Mouse (Mus musculus): ENCODE measurements around the gene Adap2. TPM values are rescaled to one million over a fixed set of nuclear protein-coding genes. Genes with fewer than 3 reads are reported as not detected.

Gene Adap2
- polyA plus RNA-seq, 1 experiment from 2014 or later = 0.67 TPM

GRCm38 (mm10) chr11:80163362-80164116 is 9.6 kb downstream of the Adap2 start:
- ATAC-seq (ENCODE audit: insufficient number of reproducible peaks, low FRiP score, low TSS enrichment, low read depth) = no peak
- H3K9me3 ChIP-seq (ENCODE audit: control insufficient read depth, low read length) = no peaks in the 10 kb centered on the region
- H3K4me3 ChIP-seq (ENCODE audit: low read depth, low read length) = no peak overlapping the region
- DNase-seq (ENCODE audit: low spot score) = no peak
- WGBS = 82% methylated on average over 7 of the region's 7 CpGs
- H3K4me1 ChIP-seq (ENCODE audit: control insufficient read depth, insufficient read depth, low read length) = no peaks in the 10 kb centered on the region
- no peaks in the 10 kb centered on the region for H3K36me3 ChIP-seq (ENCODE audit: control insufficient read depth, insufficient read depth, low read length)
- no peak overlapping the region for H3K27ac ChIP-seq (replicated peaks; ENCODE audit: low read depth, low read length)
- no peaks in the 10 kb centered on the region for H3K27me3 ChIP-seq (ENCODE audit: control insufficient read depth, insufficient read depth, low read length)
- H3K4me2 ChIP-seq (ENCODE audit: low read depth, severe bottlenecking) = no peak overlapping the region
- no peak overlapping the region for H3K9ac ChIP-seq (ENCODE audit: low read length)

GRCm38 (mm10) chr11:80164224-80164623 is 10.3 kb downstream of the Adap2 start:
- H3K4me3 ChIP-seq (ENCODE audit: low read depth, low read length) = no peak overlapping the region

GRCm38 (mm10) chr11:80168121-80168520 is 14.2 kb downstream of the Adap2 start:
- H3K36me3 ChIP-seq (ENCODE audit: control insufficient read depth, insufficient read depth, low read length) = no peaks in the 10 kb centered on the region
- H3K27me3 ChIP-seq (ENCODE audit: control insufficient read depth, insufficient read depth, low read length) = no peaks in the 10 kb centered on the region
- ATAC-seq (ENCODE audit: insufficient number of reproducible peaks, low FRiP score, low TSS enrichment, low read depth) (no peak), DNase-seq (ENCODE audit: low spot score) (no peak)
- no peak overlapping the region for H3K4me3 ChIP-seq (ENCODE audit: low read depth, low read length)
- H3K4me2 ChIP-seq (ENCODE audit: low read depth, severe bottlenecking) = no peak overlapping the region
- H3K9me3 ChIP-seq (ENCODE audit: control insufficient read depth, low read length) = no peaks in the 10 kb centered on the region
- H3K9ac ChIP-seq (ENCODE audit: low read length) = no peak overlapping the region
- H3K27ac ChIP-seq (replicated peaks; ENCODE audit: low read depth, low read length) = no peak overlapping the region
- 90% methylated on average over 9 of the region's 9 CpGs for WGBS
- no peaks in the 10 kb centered on the region for H3K4me1 ChIP-seq (ENCODE audit: control insufficient read depth, insufficient read depth, low read length)

More at GRCm38 (mm10) chr11:80164224-80164623, 10.3 kb downstream of the Adap2 start:
- WGBS = 62% methylated on average over 2 of the region's 2 CpGs
- no peak overlapping the region for H3K4me2 ChIP-seq (ENCODE audit: low read depth, severe bottlenecking)
- DNase-seq (ENCODE audit: low spot score) (no peak), ATAC-seq (ENCODE audit: insufficient number of reproducible peaks, low FRiP score, low TSS enrichment, low read depth) (no peak)
- H3K27me3 ChIP-seq (ENCODE audit: control insufficient read depth, insufficient read depth, low read length) = no peaks in the 10 kb centered on the region
- H3K36me3 ChIP-seq (ENCODE audit: control insufficient read depth, insufficient read depth, low read length) = no peaks in the 10 kb centered on the region
- H3K27ac ChIP-seq (replicated peaks; ENCODE audit: low read depth, low read length) = no peak overlapping the region
- no peaks in the 10 kb centered on the region for H3K9me3 ChIP-seq (ENCODE audit: control insufficient read depth, low read length)
- H3K9ac ChIP-seq (ENCODE audit: low read length) = no peak overlapping the region
- no peaks in the 10 kb centered on the region for H3K4me1 ChIP-seq (ENCODE audit: control insufficient read depth, insufficient read depth, low read length)

- no peaks in the 10 kb centered on the region for H3K27me3 ChIP-seq (ENCODE audit: control insufficient read depth, insufficient read depth, low read length)
- no peaks in the 10 kb centered on the region for H3K9me3 ChIP-seq (ENCODE audit: control insufficient read depth, low read length)
- no peak for ATAC-seq (ENCODE audit: insufficient number of reproducible peaks, low FRiP score, low TSS enrichment, low read depth)
- no peak overlapping the region for H3K4me3 ChIP-seq (ENCODE audit: low read depth, low read length)
- WGBS = 79% methylated on average over 4 of the region's 4 CpGs
- no peak overlapping the region for H3K9ac ChIP-seq (ENCODE audit: low read length)
- H3K27ac ChIP-seq (replicated peaks; ENCODE audit: low read depth, low read length) = no peak overlapping the region
- no peaks in the 10 kb centered on the region for H3K4me1 ChIP-seq (ENCODE audit: control insufficient read depth, insufficient read depth, low read length)
- no peak for DNase-seq (ENCODE audit: low spot score)
- no peaks in the 10 kb centered on the region for H3K36me3 ChIP-seq (ENCODE audit: control insufficient read depth, insufficient read depth, low read length)
- no peak overlapping the region for H3K4me2 ChIP-seq (ENCODE audit: low read depth, severe bottlenecking)
Measured at GRCm38 (mm10) chr11:80168611-80169249, 14.8 kb downstream of the Adap2 start.

- no peak overlapping the region for H3K9ac ChIP-seq (ENCODE audit: low read length)
- no peaks in the 10 kb centered on the region for H3K9me3 ChIP-seq (ENCODE audit: control insufficient read depth, low read length)
- ATAC-seq (ENCODE audit: insufficient number of reproducible peaks, low FRiP score, low TSS enrichment, low read depth) = no peak
- no peaks in the 10 kb centered on the region for H3K36me3 ChIP-seq (ENCODE audit: control insufficient read depth, insufficient read depth, low read length)
- no peak overlapping the region for H3K27ac ChIP-seq (replicated peaks; ENCODE audit: low read depth, low read length)
- no peaks in the 10 kb centered on the region for H3K4me1 ChIP-seq (ENCODE audit: control insufficient read depth, insufficient read depth, low read length)
- H3K27me3 ChIP-seq (ENCODE audit: control insufficient read depth, insufficient read depth, low read length) = no peaks in the 10 kb centered on the region
- DNase-seq (ENCODE audit: low spot score) = no peak
- no peak overlapping the region for H3K4me2 ChIP-seq (ENCODE audit: low read depth, severe bottlenecking)
- H3K4me3 ChIP-seq (ENCODE audit: low read depth, low read length) = no peak overlapping the region
- 75% methylated on average over 3 of the region's 3 CpGs for WGBS
Measured at GRCm38 (mm10) chr11:80169629-80170028, 15.7 kb downstream of the Adap2 start.

- Histone ChIP-seq H3K27ac (replicated peaks; ENCODE audit: low read depth, low read length) (no peak overlapping the region), H3K4me3 (ENCODE audit: low read depth, low read length) (no peak overlapping the region), H3K9ac (ENCODE audit: low read length) (no peak overlapping the region), H3K9me3 (ENCODE audit: control insufficient read depth, low read length) (no peaks in the 10 kb centered on the region), H3K4me1 (ENCODE audit: control insufficient read depth, insufficient read depth, low read length) (no peaks in the 10 kb centered on the region), H3K27me3 (ENCODE audit: control insufficient read depth, insufficient read depth, low read length) (no peaks in the 10 kb centered on the region), H3K4me2 (ENCODE audit: low read depth, severe bottlenecking) (no peak overlapping the region), H3K36me3 (ENCODE audit: control insufficient read depth, insufficient read depth, low read length) (no peaks in the 10 kb centered on the region)
- WGBS = 71% methylated on average over 5 of the region's 5 CpGs
- DNase-seq (ENCODE audit: low spot score) = no peak
- no peak for ATAC-seq (ENCODE audit: insufficient number of reproducible peaks, low FRiP score, low TSS enrichment, low read depth)
Measured at GRCm38 (mm10) chr11:80170351-80170750, 16.4 kb downstream of the Adap2 start.

- 68% methylated on average over 4 of the region's 4 CpGs for WGBS
- H3K4me1 ChIP-seq (ENCODE audit: control insufficient read depth, insufficient read depth, low read length) = no peaks in the 10 kb centered on the region
- no peak for DNase-seq (ENCODE audit: low spot score)
Measured at GRCm38 (mm10) chr11:80171884-80172283, 18.0 kb downstream of the Adap2 start.

GRCm38 (mm10) chr11:80173963-80174670 is 20.2 kb downstream of the Adap2 start:
- no peak for ATAC-seq (ENCODE audit: insufficient number of reproducible peaks, low FRiP score, low TSS enrichment, low read depth)
- Histone ChIP-seq H3K27ac (replicated peaks; ENCODE audit: low read depth, low read length) (no peak overlapping the region), H3K36me3 (ENCODE audit: control insufficient read depth, insufficient read depth, low read length) (no peaks in the 10 kb centered on the region), H3K4me1 (ENCODE audit: control insufficient read depth, insufficient read depth, low read length) (no peaks in the 10 kb centered on the region), H3K9ac (ENCODE audit: low read length) (no peak overlapping the region), H3K4me3 (ENCODE audit: low read depth, low read length) (no peak overlapping the region), H3K27me3 (ENCODE audit: control insufficient read depth, insufficient read depth, low read length) (no peaks in the 10 kb centered on the region), H3K4me2 (ENCODE audit: low read depth, severe bottlenecking) (no peak overlapping the region), H3K9me3 (ENCODE audit: control insufficient read depth, low read length) (no peaks in the 10 kb centered on the region)
- DNase-seq (ENCODE audit: low spot score) = no peak
- 80% methylated on average over 11 of the region's 11 CpGs for WGBS

More at GRCm38 (mm10) chr11:80171884-80172283, 18.0 kb downstream of the Adap2 start:
- Histone ChIP-seq H3K9ac (ENCODE audit: low read length) (no peak overlapping the region), H3K9me3 (ENCODE audit: control insufficient read depth, low read length) (no peaks in the 10 kb centered on the region), H3K27me3 (ENCODE audit: control insufficient read depth, insufficient read depth, low read length) (no peaks in the 10 kb centered on the region), H3K4me2 (ENCODE audit: low read depth, severe bottlenecking) (no peak overlapping the region), H3K27ac (replicated peaks; ENCODE audit: low read depth, low read length) (no peak overlapping the region), H3K4me3 (ENCODE audit: low read depth, low read length) (no peak overlapping the region), H3K36me3 (ENCODE audit: control insufficient read depth, insufficient read depth, low read length) (no peaks in the 10 kb centered on the region)
- ATAC-seq (ENCODE audit: insufficient number of reproducible peaks, low FRiP score, low TSS enrichment, low read depth) = no peak

Measured in limb, embryonic 11.5 days (tissue).